Mouse (Mus musculus) limb, embryonic 14.5 days (tissue): ENCODE measurements around the gene Wasf2. TPM values are rescaled to one million over a fixed set of nuclear protein-coding genes. Genes with fewer than 3 reads are reported as not detected.

Experiments
- ATAC-seq: fragments of 200-750 bp; cut with Nextera tagmentation; 2 replicates; pipeline ENCODE4 v1.8.0; 2017; ENCODE audit warnings: low read depth, moderate number of reproducible peaks, moderate TSS enrichment; ENCODE audit not compliant: low FRiP score
- DNase-seq: peaks from one replicate; pipeline ENCODE4 v3.0.0-alpha.2; 2015; ENCODE audit warnings: low spot score
- H3K27ac ChIP-seq: fragments of 300-500 bp; sonication (generic); replicated peaks from 2 replicates; pipeline ENCODE4 v1.5.1; 2014; ENCODE audit warnings: low read depth, mild to moderate bottlenecking, low read length, moderate library complexity, mixed read lengths
- H3K27me3 ChIP-seq: fragments of 300-500 bp; sonication (generic); 2 replicates; pipeline ENCODE4 v1.6.1; 2014; ENCODE audit warnings: low read length, mixed read lengths; ENCODE audit not compliant: control insufficient read depth, insufficient read depth
- H3K36me3 ChIP-seq: fragments of 300-500 bp; sonication (generic); 2 replicates; pipeline ENCODE4 v1.6.1; 2014; ENCODE audit warnings: mild to moderate bottlenecking, low read length, moderate library complexity, mixed read lengths; ENCODE audit not compliant: control insufficient read depth, insufficient read depth
- H3K4me1 ChIP-seq: fragments of 300-500 bp; sonication (generic); 2 replicates; pipeline ENCODE4 v1.6.1; 2014; ENCODE audit warnings: antibody characterized with exemption, low read length, mixed read lengths; ENCODE audit not compliant: control insufficient read depth, insufficient read depth
- H3K4me2 ChIP-seq: fragments of 300-500 bp; sonication (generic); replicated peaks from 2 replicates; pipeline ENCODE4 v1.6.1; 2014; ENCODE audit warnings: low read depth, mild to moderate bottlenecking, low read length, moderate library complexity; ENCODE audit not compliant: severe bottlenecking
- H3K4me3 ChIP-seq: fragments of 300-500 bp; sonication (generic); replicated peaks from 2 replicates; pipeline ENCODE4 v1.5.1; 2014; ENCODE audit warnings: low read length
- H3K9ac ChIP-seq: fragments of 300-500 bp; sonication (generic); 2 replicates; pipeline ENCODE4 v1.6.1; 2014; ENCODE audit warnings: mild to moderate bottlenecking, low read depth, low read length, moderate library complexity; ENCODE audit not compliant: severe bottlenecking
- H3K9me3 ChIP-seq: fragments of 300-500 bp; sonication (generic); 2 replicates; pipeline ENCODE4 v1.6.1; 2016; ENCODE audit warnings: low read length; ENCODE audit not compliant: control insufficient read depth
- POLR2A ChIP-seq: fragments of 200-500 bp; IDR thresholded peaks from 2 replicates; pipeline ENCODE4 v1.8.0; 2012; ENCODE audit warnings: inconsistent platforms, mild to moderate bottlenecking, moderate library complexity, borderline replicate concordance; ENCODE audit not compliant: insufficient read depth, insufficient read length; ENCODE audit errors: extremely low read depth
- WGBS: fragments of 180-500 bp; shearing (Covaris S2); extraction: QIAGEN DNeasy Blood & Tissue Kit; methylation state at CpG from one replicate; pipeline ENCODE4 v1.1.7; 2014; 5-methylcytosine and 5-hydroxymethylcytosine counted together
- polyA plus RNA-seq, 2 experiments: library from polyadenylated mRNA; depleted of rRNA in 1 of 2; stranded (reverse) in 1 of 2; unstranded in 1 of 2; fragments of >200 nt; fragmentation: Nextera tagmentation in 1 of 2; extraction: Ambion mirVana in 1 of 2; gene quantifications; 2 replicates each; pipeline versions ENCODE4 v1.2.1 to v1.2.3; 2012 to 2014

The Wasf2 gene
- polyA plus RNA-seq, 2 experiments, result 62.0 to 92.2 TPM

DNA sequence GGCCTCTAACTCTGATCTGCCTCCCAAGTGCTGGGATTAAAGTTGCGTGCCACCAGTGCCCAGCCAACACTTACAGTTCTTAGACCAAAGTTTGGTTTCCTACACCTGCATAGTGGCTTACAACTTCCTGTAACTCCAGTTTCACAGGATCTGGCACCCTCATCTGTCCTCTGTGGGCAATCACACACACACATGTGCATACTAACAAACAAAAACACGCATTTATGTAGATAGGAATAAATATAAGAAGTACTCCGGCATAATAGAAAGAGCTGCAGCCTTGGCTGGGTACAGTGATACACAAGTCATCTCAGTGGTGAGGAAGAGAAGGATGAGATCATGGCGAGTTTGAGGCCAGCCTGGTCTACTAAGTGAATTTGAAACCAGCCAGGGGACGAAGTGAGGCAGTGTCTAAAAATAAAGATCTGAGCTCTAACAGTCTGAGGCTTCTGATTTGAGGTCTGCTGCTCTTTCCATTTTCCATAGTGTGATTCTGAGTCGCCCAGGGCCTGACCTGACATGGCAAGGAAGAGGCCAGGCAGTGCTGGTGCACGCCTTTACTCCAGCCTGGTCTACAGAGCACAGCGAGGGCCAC is 52.2 kb downstream of the Wasf2 start:
- TF ChIP-seq POLR2A, result no peak
- Histone ChIP-seq H3K9ac (no peak overlapping the region), H3K4me3 (no peak overlapping the region), H3K9me3 (no peaks in the 10 kb centered on the region), H3K27ac (no peak overlapping the region), H3K36me3 (peaks cover 34% of the 10 kb centered on the region), H3K4me1 (peaks cover 35% of the 10 kb centered on the region), H3K27me3 (no peaks in the 10 kb centered on the region), H3K4me2 (no peak overlapping the region)
- DNase-seq (no peak), ATAC-seq (no peak)
- WGBS, result 89% methylated on average over 8 of the region's 8 CpGs

GRCm38 (mm10) chr4:133184031-133184897 is 54.0 kb downstream of the Wasf2 start:
- no peaks in the 10 kb centered on the region for H3K27me3 ChIP-seq
- H3K9me3 ChIP-seq, result no peaks in the 10 kb centered on the region
- ATAC-seq, result 0 out of 2 replicates have a peak, but pooled peaks have one; percentile 13
- TF ChIP-seq POLR2A, result no peak
- no peak overlapping the region for H3K4me3 ChIP-seq
- H3K4me1 ChIP-seq, result peaks cover 35% of the 10 kb centered on the region
- no peak for DNase-seq
- no peak overlapping the region for H3K9ac ChIP-seq
- 19% methylated on average over 14 of the region's 14 CpGs for WGBS
- peak overlapping the region; percentile 87 for H3K27ac ChIP-seq
- H3K4me2 ChIP-seq, result peak overlapping the region; percentile 14; the same call in 1 of the 2 replicates
- H3K36me3 ChIP-seq, result peaks cover 41% of the 10 kb centered on the region

- H3K4me2 ChIP-seq, result peak overlapping the region; percentile 32; the same call in 1 of the 2 replicates
- TF ChIP-seq POLR2A, result no peak
- peaks cover 42% of the 10 kb centered on the region for H3K36me3 ChIP-seq
- H3K9me3 ChIP-seq, result no peaks in the 10 kb centered on the region
- 15% methylated on average over 15 of the region's 15 CpGs for WGBS
- no peak overlapping the region for H3K9ac ChIP-seq
- H3K4me1 ChIP-seq, result peaks cover 35% of the 10 kb centered on the region
- peak overlapping the region; percentile 87 for H3K27ac ChIP-seq
- no peaks in the 10 kb centered on the region for H3K27me3 ChIP-seq
- H3K4me3 ChIP-seq, result peak overlapping the region; percentile 7
- DNase-seq (peak; percentile 75), ATAC-seq (peak; percentile 69)
Observed at GRCm38 (mm10) chr4:133184898-133185665, 54.8 kb downstream of the Wasf2 start.

DNA sequence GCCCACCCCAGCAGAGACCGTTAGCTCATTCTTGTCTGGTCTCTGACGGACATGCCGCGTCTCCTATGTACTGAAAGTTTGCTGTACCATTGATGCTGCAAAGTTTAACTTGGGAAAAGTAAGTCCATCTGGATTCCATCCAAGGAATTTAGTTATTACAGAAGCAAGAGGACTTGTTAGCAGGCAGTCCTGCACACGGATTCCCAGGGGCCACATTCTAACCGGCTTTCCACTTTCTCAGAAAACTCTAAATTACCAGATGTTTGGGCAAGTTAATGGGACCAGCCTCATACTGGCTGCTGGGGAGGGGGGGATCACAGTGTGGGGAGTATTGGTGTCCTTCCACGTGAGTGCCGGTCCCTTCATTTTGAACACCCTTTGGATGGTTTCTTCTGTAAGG is 55.6 kb downstream of the Wasf2 start:
- Histone ChIP-seq H3K4me1 (peaks cover 35% of the 10 kb centered on the region), H3K4me3 (peak overlapping the region; percentile 7; the same call in 1 of the 2 replicates), H3K4me2 (peak overlapping the region; percentile 32; the same call in 1 of the 2 replicates), H3K27ac (peak overlapping the region; percentile 87), H3K36me3 (peaks cover 48% of the 10 kb centered on the region), H3K9ac (no peak overlapping the region), H3K27me3 (no peaks in the 10 kb centered on the region), H3K9me3 (no peaks in the 10 kb centered on the region)
- no peak for TF ChIP-seq POLR2A
- ATAC-seq, result peak; percentile 67
- DNase-seq, result peak; percentile 93
- WGBS, result 22% methylated on average over 8 of the region's 8 CpGs

- no peak for ATAC-seq
- Histone ChIP-seq H3K27me3 (no peaks in the 10 kb centered on the region), H3K4me1 (peaks cover 35% of the 10 kb centered on the region), H3K4me2 (no peak overlapping the region), H3K4me3 (no peak overlapping the region), H3K36me3 (peaks cover 54% of the 10 kb centered on the region), H3K9ac (no peak overlapping the region), H3K9me3 (no peaks in the 10 kb centered on the region), H3K27ac (no peak overlapping the region)
- no peak for TF ChIP-seq POLR2A
- 90% methylated on average over 5 of the region's 5 CpGs for WGBS
- DNase-seq, result no peak
Observed at GRCm38 (mm10) chr4:133186856-133187255, 56.6 kb downstream of the Wasf2 start.
